ENCODE assay signal across 8 mouse cellular contexts in the genomic region with DNA sequence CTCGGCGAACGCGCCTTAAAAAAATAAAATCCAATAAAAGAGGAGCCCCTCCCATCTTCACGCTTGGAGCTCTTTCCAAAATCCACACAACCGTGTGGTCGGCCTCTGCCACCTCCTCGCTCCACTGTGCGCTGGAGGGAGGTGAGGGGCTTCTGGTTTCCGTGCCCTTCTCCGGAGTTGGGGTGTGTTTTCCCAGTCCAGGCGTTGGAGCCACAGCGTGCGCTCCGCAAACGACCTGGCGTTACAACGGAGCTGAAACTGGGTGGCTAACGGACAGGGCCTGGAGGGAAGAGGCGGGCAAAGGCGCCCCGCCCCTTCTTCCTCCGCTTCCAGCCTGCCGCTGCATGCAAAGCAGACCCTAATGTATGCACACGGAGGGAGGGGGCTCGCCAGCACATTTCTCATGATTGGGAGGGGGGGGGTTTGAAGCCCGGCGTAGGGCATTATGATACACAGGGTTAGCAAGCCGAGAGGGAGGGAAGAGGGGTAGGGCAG. TPM values are rescaled to one million over a fixed set of nuclear protein-coding genes. Genes with fewer than 3 reads are reported as not detected.
DNase-seq lines count a peak whose midpoint lies in the region; ATAC-seq and TF ChIP-seq lines count a peak whose summit lies in the region.

No protein-coding gene starts in this region.

- H3K4me3 ChIP-seq in ES-E14 (ENCODE audit: insufficient read depth in 1 of 2, low read depth in 1 of 2, low read length in 2 of 2, poor library complexity in 1 of 2, severe bottlenecking in 1 of 2): peak overlapping the region; percentile 88 to 91
- H3K4me3 ChIP-seq in forebrain, embryonic 14.5 days (ENCODE audit: low read depth, low read length): peak overlapping the region; percentile 98
- H3K4me3 ChIP-seq in liver, postnatal 0 days (ENCODE audit: low read depth, low read length): peak overlapping the region; percentile 91
- peak overlapping the region; percentile 68 for H3K4me3 ChIP-seq in neural tube, embryonic 15.5 days (replicated peaks)

- H3K36me3 ChIP-seq in ES-E14 (ENCODE audit: control insufficient read depth, insufficient read depth, low read length, poor library complexity, severe bottlenecking): peaks cover 3% of the 10 kb centered on the region
- H3K36me3 ChIP-seq in forebrain, embryonic 14.5 days (ENCODE audit: control insufficient read depth, insufficient read depth, low read length): 0 out of 2 replicates have a peak, but pooled peaks cover 3% of the 10 kb centered on the region
- H3K36me3 ChIP-seq in liver, postnatal 0 days (replicated peaks; ENCODE audit: insufficient read depth, low read length): 0 out of 2 replicates have a peak, but pooled peaks cover 2% of the 10 kb centered on the region
- no peaks in the 10 kb centered on the region for H3K36me3 ChIP-seq in neural tube, embryonic 15.5 days

- peak overlapping the region; percentile 95 for H3K4me2 ChIP-seq in forebrain, embryonic 14.5 days (ENCODE audit: low read length)
- peak overlapping the region; percentile 100 for H3K4me2 ChIP-seq in liver, postnatal 0 days (ENCODE audit: low read depth, low read length)
- peak overlapping the region; percentile 75 for H3K4me2 ChIP-seq in neural tube, embryonic 15.5 days

- H3K27ac ChIP-seq in ES-E14 (ENCODE audit: insufficient read depth, low read depth, low read length, poor library complexity, severe bottlenecking): peak overlapping the region; percentile 86; the same call in 1 of the 2 replicates
- peak overlapping the region; percentile 99 for H3K27ac ChIP-seq in forebrain, embryonic 14.5 days (ENCODE audit: low read depth, low read length)
- H3K27ac ChIP-seq in liver, postnatal 0 days (ENCODE audit: low read depth): peak overlapping the region; percentile 93
- H3K27ac ChIP-seq in neural tube, embryonic 15.5 days (replicated peaks): peak overlapping the region; percentile 100

- no peak for TF ChIP-seq EP300 in liver, postnatal 0 days (IDR thresholded peaks at IDR 0.05; ENCODE audit: low read depth)

- TF ChIP-seq CTCF in liver, postnatal 0 days (IDR thresholded peaks at IDR 0.05; ENCODE audit: low read depth): no peak

- ATAC-seq in forebrain, embryonic 14.5 days: peak; percentile 83
- ATAC-seq in liver, postnatal 0 days: peak; percentile 16; the same call in 1 of the 2 replicates
- peak; percentile 79 for ATAC-seq in neural tube, embryonic 15.5 days (ENCODE audit: low FRiP score)

- peak; percentile 61 for DNase-seq in ES-E14 (ENCODE audit: low read depth, low spot score)
- peak; percentile 77 for DNase-seq in cerebellum, adult 11 months
- peak; percentile 93 for DNase-seq in forebrain, embryonic 14.5 days (ENCODE audit: low spot score)
- peak; percentile 72 to 74 for DNase-seq in heart, postnatal 14 days
- DNase-seq in layer of hippocampus, adult 11-12 months (ENCODE audit: low spot score): peak; percentile 71
- peak; percentile 79 for DNase-seq in liver, postnatal 0 days
- DNase-seq in testis, postnatal 14 days (ENCODE audit: low spot score): peak; percentile 81

- H3K4me1 ChIP-seq in ES-E14 (ENCODE audit: control insufficient read depth in 2 of 2, insufficient read depth in 2 of 2, low read length in 2 of 2, poor library complexity in 1 of 2): peaks cover 0 to 11% of the 10 kb centered on the region in 2 experiments; a peak in 2 of 4 replicates
- peaks cover 21% of the 10 kb centered on the region for H3K4me1 ChIP-seq in forebrain, embryonic 14.5 days (ENCODE audit: control insufficient read depth, insufficient read depth, low read length)
- H3K4me1 ChIP-seq in liver, postnatal 0 days (ENCODE audit: insufficient read depth): peaks cover 28% of the 10 kb centered on the region
- H3K4me1 ChIP-seq in neural tube, embryonic 15.5 days: peaks cover 33% of the 10 kb centered on the region

- H3K27me3 ChIP-seq in forebrain, embryonic 14.5 days (replicated peaks; ENCODE audit: control insufficient read depth, insufficient read depth, low read length): no peaks in the 10 kb centered on the region
- no peaks in the 10 kb centered on the region for H3K27me3 ChIP-seq in liver, postnatal 0 days (ENCODE audit: insufficient read depth, low read length)
- H3K27me3 ChIP-seq in neural tube, embryonic 15.5 days (replicated peaks): no peaks in the 10 kb centered on the region

- WGBS in forebrain, embryonic 14.5 days: under 1% methylated on average over 28 of the region's 29 CpGs
- WGBS in liver, postnatal 0 days (ENCODE audit: insufficient replicate concordance): under 1% methylated on average over 29 of the region's 29 CpGs
- under 1% methylated on average over 29 of the region's 29 CpGs for WGBS in neural tube, embryonic 15.5 days

- intact Hi-C loops in heart, postnatal 14 days (cut with DNase I): loop anchor here (2.0 kb wide), 2 partner anchors 35 to 45 kb away; no protein-coding TSS in a partner anchor

- in situ Hi-C loops in ES-E14 (cut with MboI; ENCODE audit: low sequenced_read_pairs in 2 of 2, unreplicated experiment in 2 of 2): no loop called here

- H3K9me3 ChIP-seq in ES-E14 (ENCODE audit: control insufficient read depth, insufficient read depth, low read depth, low read length): no peaks in the 10 kb centered on the region
- no peaks in the 10 kb centered on the region for H3K9me3 ChIP-seq in forebrain, embryonic 14.5 days (replicated peaks; ENCODE audit: control insufficient read depth, low read length)
- no peaks in the 10 kb centered on the region for H3K9me3 ChIP-seq in liver, postnatal 0 days (ENCODE audit: low read length)
- H3K9me3 ChIP-seq in neural tube, embryonic 15.5 days (replicated peaks): no peaks in the 10 kb centered on the region

- H3K9ac ChIP-seq in ES-E14 (ENCODE audit: insufficient read depth, low read depth, low read length, poor library complexity, severe bottlenecking): peak overlapping the region; percentile 75
- peak overlapping the region; percentile 99 for H3K9ac ChIP-seq in forebrain, embryonic 14.5 days (ENCODE audit: low read length)
- peak overlapping the region; percentile 91 for H3K9ac ChIP-seq in liver, postnatal 0 days (replicated peaks)
- peak overlapping the region; percentile 94 for H3K9ac ChIP-seq in neural tube, embryonic 15.5 days (replicated peaks)

TF ChIP-seq in ES-E14, 5 proteins besides CTCF, POLR2A, EP300 and RAD21:
- no peak for TF ChIP-seq HCFC1 (IDR thresholded peaks at IDR 0.05; ENCODE audit: borderline replicate concordance, insufficient read depth, low read length)
- no peak for TF ChIP-seq ZC3H11A (IDR thresholded peaks at IDR 0.05; ENCODE audit: borderline replicate concordance, low read depth, low read length)
- TF ChIP-seq MAFK (IDR thresholded peaks at IDR 0.05; ENCODE audit: insufficient read depth, low read depth, low read length): no peak
- no peak for TF ChIP-seq ZNF384 (IDR thresholded peaks at IDR 0.05; ENCODE audit: low read depth, low read length)
- no peak for TF ChIP-seq CHD2 (IDR thresholded peaks at IDR 0.05; ENCODE audit: low read depth, low read length)

RNA-seq across cellular contexts. Expression of gene Kmt2a, which starts 0.9 kb away (rescaled TPM):
- 23.6 and 25.2 TPM in 2 replicates for total RNA-seq in ES-E14 (2012; rRNA removed)
- 9.6 and 16.0 TPM in 2 replicates for polyA plus RNA-seq in forebrain, embryonic 14.5 days (2014; fragmentation: Nextera tagmentation; extraction: Ambion mirVana)
- total RNA-seq in heart, postnatal 14 days (2021): 10 to 100 TPM; 29.2 to 31.5 TPM
- 1.8 and 2.2 TPM in 2 replicates for polyA plus RNA-seq in liver, postnatal 0 days (2015; fragmentation: Nextera tagmentation; extraction: Ambion mirVana)
- polyA plus RNA-seq in neural tube, embryonic 15.5 days (2015; fragmentation: Nextera tagmentation; extraction: Ambion mirVana): 20.3 and 23.3 TPM in 2 replicates

RNA-seq across cellular contexts. Expression of gene Atp5l, which starts 38.6 kb away (rescaled TPM):
- 664 and 732 TPM in 2 replicates for total RNA-seq in ES-E14 (2012; rRNA removed)
- polyA plus RNA-seq in forebrain, embryonic 14.5 days (2014; fragmentation: Nextera tagmentation; extraction: Ambion mirVana): 680 and 882 TPM in 2 replicates
- total RNA-seq in heart, postnatal 14 days (2021): 1,000 to 10,000 TPM; 1,504 to 1,510 TPM
- 764 and 787 TPM in 2 replicates for polyA plus RNA-seq in liver, postnatal 0 days (2015; fragmentation: Nextera tagmentation; extraction: Ambion mirVana)
- polyA plus RNA-seq in neural tube, embryonic 15.5 days (2015; fragmentation: Nextera tagmentation; extraction: Ambion mirVana): 830 and 890 TPM in 2 replicates

Comparison
In these comparisons a context has a peak if more than half of its experiments do, and no peak if none do; other contexts are left out.
1. Peak in every context shown above with its lines: DNase-seq, ATAC-seq, H3K4me3 ChIP-seq and H3K27ac ChIP-seq.
2. ATAC-seq: peak in every context shown above with its lines; median percentile 83 in forebrain, embryonic 14.5 days; 79 in neural tube, embryonic 15.5 days; 16 in liver, postnatal 0 days.